Mouse (Mus musculus) midbrain, embryonic 15.5 days (tissue): Measurements from ENCODE around the gene Gm8082. TPM values are rescaled to one million over a fixed set of nuclear protein-coding genes. Genes with fewer than 3 reads are reported as not detected.
"Not testable (repeated sequence)": the region's sequence is repeated elsewhere in the genome, so short reads cannot be mapped to it uniquely, and the experiment has no call there.

Experiments used
- ATAC-seq: fragments of 200-750 bp; cut with Nextera tagmentation; replicated peaks from 2 replicates; pipeline ENCODE4 v1.8.0; 2017; ENCODE audit warnings: moderate TSS enrichment
- H3K27ac ChIP-seq: fragments of 300-500 bp; sonication (generic); 2 replicates; pipeline ENCODE4 v1.5.1; 2015; ENCODE audit warnings: mild to moderate bottlenecking, inconsistent platforms
- H3K27me3 ChIP-seq: fragments of 300-500 bp; sonication (generic); replicated peaks from 2 replicates; pipeline ENCODE4 v1.6.1; 2015; ENCODE audit warnings: inconsistent platforms
- H3K36me3 ChIP-seq: fragments of 300-500 bp; sonication (generic); replicated peaks from 2 replicates; pipeline ENCODE4 v1.6.1; 2015; ENCODE audit warnings: inconsistent platforms
- H3K4me1 ChIP-seq: fragments of 300-500 bp; sonication (generic); 2 replicates; pipeline ENCODE4 v1.6.1; 2015; ENCODE audit warnings: inconsistent platforms
- H3K4me2 ChIP-seq: fragments of 300-500 bp; sonication (generic); 2 replicates; pipeline ENCODE4 v1.6.1; 2015; ENCODE audit warnings: inconsistent platforms, mild to moderate bottlenecking, moderate library complexity
- H3K4me3 ChIP-seq: fragments of 300-500 bp; sonication (generic); 2 replicates; pipeline ENCODE4 v1.5.1; 2015; ENCODE audit warnings: mild to moderate bottlenecking, inconsistent platforms
- H3K9ac ChIP-seq: fragments of 300-500 bp; sonication (generic); 2 replicates; pipeline ENCODE4 v1.6.1; 2015; ENCODE audit warnings: mild to moderate bottlenecking, inconsistent platforms
- H3K9me3 ChIP-seq: fragments of 300-500 bp; sonication (generic); 2 replicates; pipeline ENCODE4 v1.6.1; 2016; ENCODE audit warnings: inconsistent platforms
- WGBS: fragments of 180-500 bp; shearing (Covaris S2); methylation state at CpG from one replicate; pipeline ENCODE4 v1.1.7; 2015; ENCODE audit warnings: mixed read lengths; 5-methylcytosine and 5-hydroxymethylcytosine counted together
- polyA plus RNA-seq: library from polyadenylated mRNA; unstranded; fragments of >200 nt; fragmentation: Nextera tagmentation; extraction: Ambion mirVana; gene quantifications from 2 replicates; pipeline ENCODE4 v1.2.1, GENCODE M21; 2015

The Gm8082 gene
- not detected in 2 replicates for polyA plus RNA-seq

- 67% methylated on average over 1 of the region's 1 CpGs for WGBS
These were observed at the start of gene Gm8082 for GRCm38 (mm10) chr14:42993524-42993923. Gm8082 (minus strand) TSS chr14:42993624.

GRCm38 (mm10) chr14:43015528-43015927, 22.1 kb upstream of the Gm8082 start, which contains the start of gene Gm10376:
Gm10376 (minus strand) TSS chr14:43015628.
- not testable (repeated sequence) for H3K27ac ChIP-seq, H3K4me2 ChIP-seq, H3K4me3 ChIP-seq, H3K27me3 ChIP-seq, H3K36me3 ChIP-seq, ATAC-seq, H3K4me1 ChIP-seq, H3K9me3 ChIP-seq, H3K9ac ChIP-seq

More at GRCm38 (mm10) chr14:42993524-42993923, at the start of gene Gm8082:
- not testable (repeated sequence) for H3K9ac ChIP-seq, H3K9me3 ChIP-seq, H3K4me1 ChIP-seq, ATAC-seq, H3K36me3 ChIP-seq, H3K4me2 ChIP-seq, H3K27me3 ChIP-seq, H3K27ac ChIP-seq, H3K4me3 ChIP-seq

Other genes with a start within 250 kb of the Gm8082 start
- gene Gm3015, start 224.8 kb downstream of the Gm8082 start, polyA plus RNA-seq = not detected in 2 replicates
- gene Gm10377, start 195.6 kb downstream of the Gm8082 start, polyA plus RNA-seq = not detected in 2 replicates
- not detected in 2 replicates for gene Gm21977, start 140.1 kb downstream of the Gm8082 start, polyA plus RNA-seq
- gene Gm10376, start 22.0 kb upstream of the Gm8082 start, polyA plus RNA-seq = not detected in 2 replicates
- not detected in 2 replicates for gene Gm8094, start 83.0 kb upstream of the Gm8082 start, polyA plus RNA-seq
- gene Gm8104, start 107.0 kb upstream of the Gm8082 start, polyA plus RNA-seq = not detected in 2 replicates
- not detected in 2 replicates for gene Gm7233, start 186.2 kb upstream of the Gm8082 start, polyA plus RNA-seq
- gene Gm8122, start 241.7 kb upstream of the Gm8082 start, polyA plus RNA-seq = not detected in 2 replicates